Mouse (Mus musculus) small intestine, adult 2 months (tissue): ENCODE measurements at regions not wholly inside any gene's neighbourhood (a gene's known extent, or its start where the extent isn't known, plus 50 kb on each side); places are given as distances from the start of the nearest gene placed in this dataset.

Source experiments
- CTCF ChIP-seq: fragments of 200-500 bp; IDR thresholded peaks from 2 replicates; pipeline ENCODE4 v1.5.1; 2012; ENCODE audit warnings: low read depth, mild to moderate bottlenecking, control low read depth, inconsistent platforms, low read length, moderate library complexity, mixed read lengths; ENCODE audit not compliant: insufficient replicate concordance, insufficient read length; ENCODE audit errors: extremely low read depth
- POLR2A ChIP-seq: fragments of 200-500 bp; IDR thresholded peaks from 2 replicates; pipeline ENCODE4 v1.6.1; 2012; ENCODE audit warnings: low read depth, mild to moderate bottlenecking, control low read depth, inconsistent platforms, low read length, moderate library complexity

- TF ChIP-seq CTCF (no peak), POLR2A (no peak)
Measured at GRCm38 (mm10) chr7:136283770-136284169, 567.6 kb upstream of the Mki67 start.
